Mouse (Mus musculus) gastrocnemius, adult 8-10 months (tissue): Measurements from ENCODE around the gene Sprtn. TPM values are rescaled to one million over a fixed set of nuclear protein-coding genes. Genes with fewer than 3 reads are reported as not detected.
A peak's percentile ranks its signal among the peaks of the same experiment; 100 is the strongest.

Experiments
- DNase-seq, 2 experiments: peaks; one replicate each; pipeline ENCODE4 v3.0.0; 2022; ENCODE audit warnings: low spot score in 2 of 2
- total RNA-seq, 4 experiments: library from RNA; stranded (reverse); gene quantifications; 2 replicates each; pipeline ENCODE4 v1.2.4; 2022

Gene Sprtn
- total RNA-seq, 4 experiments from 2014 or later = 6.1 to 7.3 (median 6.5) TPM

- DNase-seq = no peak
These were observed 5.5 kb downstream of the Sprtn start for GRCm38 (mm10) chr8:124903198-124903597.

- no peak for DNase-seq
These were observed 7.8 kb downstream of the Sprtn start for GRCm38 (mm10) chr8:124905482-124905881.

GRCm38 (mm10) chr8:124909936-124910335, 12.2 kb downstream of the Sprtn start:
- peak in 1 of 2 experiments; percentile 38 for DNase-seq

GRCm38 (mm10) chr8:124910349-124910748, 12.7 kb downstream of the Sprtn start:
- DNase-seq = no peak

- DNase-seq = no peak
These were observed 14.5 kb downstream of the Sprtn start for GRCm38 (mm10) chr8:124911938-124912872.

- no peak for DNase-seq
These were observed 16.4 kb downstream of the Sprtn start for GRCm38 (mm10) chr8:124914061-124914460.

- DNase-seq = no peak
These were observed 20.2 kb downstream of the Sprtn start for GRCm38 (mm10) chr8:124917741-124918484.

- DNase-seq = peak in 1 of 2 experiments; percentile 38
These were observed 23.9 kb downstream of the Sprtn start for GRCm38 (mm10) chr8:124921369-124922279.

GRCm38 (mm10) chr8:124922490-124923089, 24.9 kb downstream of the Sprtn start:
- DNase-seq = no peak

GRCm38 (mm10) chr8:124923971-124924652, 26.4 kb downstream of the Sprtn start:
- DNase-seq = peak; percentile 68 to 78

GRCm38 (mm10) chr8:124925544-124926266, 28.0 kb downstream of the Sprtn start:
- DNase-seq = no peak

GRCm38 (mm10) chr8:124926351-124926771, 28.7 kb downstream of the Sprtn start:
- peak in 1 of 2 experiments; percentile 42 for DNase-seq

GRCm38 (mm10) chr8:124929006-124929405, 31.3 kb downstream of the Sprtn start:
- DNase-seq = peak in 1 of 2 experiments; percentile 47

- no peak for DNase-seq
These were observed 32.4 kb downstream of the Sprtn start for GRCm38 (mm10) chr8:124930086-124930485.

GRCm38 (mm10) chr8:124930649-124931048, 33.0 kb downstream of the Sprtn start:
- DNase-seq = no peak

GRCm38 (mm10) chr8:124932435-124932834, 34.7 kb downstream of the Sprtn start:
- DNase-seq = no peak

- no peak for DNase-seq
These were observed 37.4 kb downstream of the Sprtn start for GRCm38 (mm10) chr8:124935116-124935515.

GRCm38 (mm10) chr8:124936699-124937098, 39.0 kb downstream of the Sprtn start:
- no peak for DNase-seq

- no peak for DNase-seq
These were observed 39.6 kb downstream of the Sprtn start for GRCm38 (mm10) chr8:124937293-124937692.
